Mouse (Mus musculus) large intestine, adult 2 months (tissue): ENCODE data around the gene Myo18b. TPM values are rescaled to one million over a fixed set of nuclear protein-coding genes. Genes with fewer than 3 reads are reported as not detected.

Experiments
- DNase-seq: peaks from one replicate; pipeline ENCODE4 v3.0.0-alpha.2; 2012; ENCODE audit warnings: low read depth, low spot score
- WGBS: fragments of 180-500 bp; shearing (Covaris S2); methylation state at CpG from one replicate; pipeline ENCODE4 v1.1.7; 2018; 5-methylcytosine and 5-hydroxymethylcytosine counted together
- polyA plus RNA-seq: library from polyadenylated mRNA; depleted of rRNA; stranded (reverse); fragments of >200 nt; gene quantifications from 2 replicates; pipeline ENCODE4 v1.2.3, GENCODE M21; 2012; rRNA removed

Gene Myo18b
- polyA plus RNA-seq = 0.74 and 0.97 TPM in 2 replicates

DNA sequence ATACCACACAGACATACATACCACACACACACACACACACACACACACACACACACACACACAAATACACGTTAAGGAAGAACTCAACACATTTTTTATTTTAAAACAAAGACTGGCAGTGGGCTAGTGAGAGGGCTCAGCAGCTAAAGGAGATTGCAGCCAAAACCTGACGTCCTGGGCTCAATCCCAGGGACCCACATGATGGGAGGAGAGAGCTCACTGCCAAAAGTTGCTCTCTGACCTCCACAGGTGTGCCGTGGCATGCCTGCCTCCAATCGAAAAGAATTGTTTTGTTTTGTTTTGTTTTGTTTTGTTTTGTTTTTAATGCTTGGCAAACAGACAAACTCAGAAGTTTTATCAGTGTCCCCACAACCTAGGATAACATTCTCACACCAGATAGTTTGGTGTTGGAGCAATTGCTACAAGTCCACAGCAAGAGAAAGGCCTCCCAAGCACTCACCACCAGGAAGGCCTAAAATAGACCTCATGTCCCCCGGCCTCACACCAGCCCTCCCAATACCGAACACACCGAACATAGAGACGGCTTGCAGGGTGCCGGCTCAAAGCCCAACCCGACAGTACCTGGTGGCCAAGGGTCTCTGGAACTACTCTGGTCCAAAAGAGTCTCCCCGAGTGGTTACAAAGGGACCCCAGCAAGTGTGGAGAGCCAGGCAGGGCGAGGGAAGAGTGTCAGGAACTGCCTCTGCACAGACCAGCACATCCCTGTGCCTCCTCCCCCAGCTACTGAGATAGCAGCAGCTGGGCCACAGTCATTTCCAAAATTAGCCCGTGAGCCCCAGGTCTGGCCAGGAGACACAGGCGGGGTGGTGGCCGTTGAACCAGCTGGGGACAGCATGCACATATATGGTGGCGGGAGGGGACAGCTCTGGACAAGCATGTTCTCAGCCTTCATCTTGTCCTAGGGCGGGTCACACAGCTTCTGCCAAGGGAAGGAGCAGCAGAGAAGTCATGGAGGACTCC lies at the start of gene Myo18b:
Gene Myo18b (minus strand): TSS at position 689 of the 981 bp plus-strand sequence.
- DNase-seq = no peak
- WGBS = 64% methylated on average over 17 of the region's 17 CpGs

DNA sequence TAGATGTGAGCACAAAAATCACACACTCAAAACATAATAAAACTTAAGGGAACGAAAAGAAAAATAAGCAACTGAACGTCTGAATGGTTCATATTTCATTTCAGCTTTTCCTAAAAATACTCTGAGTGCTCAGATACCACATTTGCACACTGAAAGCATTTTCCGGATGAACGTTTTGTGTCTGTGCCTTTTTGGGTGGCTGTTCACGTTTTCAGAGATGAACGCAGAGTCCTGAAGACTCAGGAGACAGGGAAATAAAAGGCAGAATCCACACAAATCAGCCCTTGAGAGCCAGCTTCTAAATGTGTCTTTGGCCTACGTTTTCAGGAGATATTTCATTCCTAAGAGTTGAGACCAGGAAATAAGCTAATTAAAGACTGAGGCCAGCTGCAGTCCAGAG lies 49.8 kb upstream of the Myo18b start:
- 69% methylated on average over 7 of the region's 7 CpGs for WGBS
- DNase-seq = no peak

DNA sequence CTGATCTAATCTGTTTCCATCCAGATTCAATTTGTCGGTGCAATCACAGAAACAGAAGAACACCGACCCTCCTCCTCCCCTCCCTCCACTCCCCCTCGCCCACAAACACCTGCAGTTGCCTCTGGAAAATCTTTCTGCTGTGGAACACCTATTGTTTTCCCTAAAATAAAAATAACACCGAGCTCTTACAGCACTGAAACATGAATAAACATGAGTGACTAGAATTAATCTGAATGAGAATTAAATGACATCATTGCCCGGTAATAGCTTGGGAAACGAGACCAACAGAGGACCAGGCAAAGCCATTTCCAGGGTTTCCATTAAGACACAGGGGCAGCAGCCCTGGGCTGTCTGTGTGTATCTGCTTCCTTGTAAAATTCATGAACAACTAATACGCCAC lies 46.1 kb upstream of the Myo18b start:
- WGBS = 78% methylated on average over 7 of the region's 7 CpGs
- DNase-seq = no peak

DNA sequence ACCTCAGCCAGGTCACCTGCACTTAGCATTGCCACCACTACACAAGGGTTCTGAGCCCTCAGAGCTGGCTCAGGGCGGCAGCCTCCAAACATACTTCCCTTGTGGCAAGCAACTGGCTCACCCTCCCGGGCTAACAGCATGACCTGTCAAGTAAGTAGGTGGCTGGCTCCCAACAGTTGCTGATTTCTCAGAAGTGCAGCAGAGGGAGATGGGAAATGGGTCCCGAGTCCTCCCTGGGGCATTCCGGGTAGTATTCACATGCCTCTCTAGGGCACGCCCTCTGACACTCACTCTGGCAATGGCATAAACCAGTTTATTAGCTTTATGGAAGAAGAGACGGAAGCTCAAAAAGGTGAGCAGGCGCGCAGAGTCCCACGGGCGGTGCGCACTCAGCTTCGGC lies 44.8 kb upstream of the Myo18b start:
- DNase-seq = no peak
- WGBS = 79% methylated on average over 12 of the region's 12 CpGs

DNA sequence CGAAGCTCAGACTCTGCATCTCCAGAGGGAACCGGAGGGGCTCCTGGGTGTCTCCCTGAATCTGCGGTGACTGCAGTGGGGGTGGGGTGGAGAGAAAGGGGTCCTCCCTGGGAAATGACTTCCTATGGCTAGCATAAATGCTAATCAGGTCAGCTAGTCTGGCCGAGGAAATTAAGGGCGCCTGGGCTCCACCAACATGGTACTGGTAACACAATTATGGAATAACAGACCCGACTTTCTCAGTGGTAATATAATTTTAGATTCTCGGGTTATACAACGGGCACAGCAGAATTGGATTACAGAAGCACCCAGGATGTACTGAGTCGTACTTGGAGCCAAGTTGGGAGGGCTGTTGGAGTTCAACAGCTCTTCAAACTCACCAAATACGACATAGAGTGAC lies 40.5 kb upstream of the Myo18b start:
- DNase-seq = no peak
- 83% methylated on average over 10 of the region's 10 CpGs for WGBS

DNA sequence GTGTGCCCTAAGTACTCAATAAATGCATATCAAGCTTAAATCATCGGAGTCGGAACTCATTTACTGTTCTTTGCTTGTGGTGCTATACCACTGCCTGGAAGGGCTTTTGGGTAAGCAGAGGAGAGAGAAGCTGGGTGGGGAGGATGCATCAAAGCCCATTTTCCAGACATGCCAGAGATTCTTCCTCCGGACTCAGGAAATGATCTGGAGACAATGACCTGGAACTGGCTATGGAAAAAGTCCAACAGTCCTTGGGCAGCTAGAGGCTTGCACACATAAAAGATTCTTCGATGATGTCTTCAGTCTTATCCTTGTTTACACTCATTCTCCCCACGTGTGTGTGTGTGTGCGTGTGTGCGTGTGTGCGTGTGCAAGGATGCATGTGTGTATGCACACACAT lies 39.3 kb upstream of the Myo18b start:
- DNase-seq = no peak
- WGBS = 84% methylated on average over 8 of the region's 8 CpGs

DNA sequence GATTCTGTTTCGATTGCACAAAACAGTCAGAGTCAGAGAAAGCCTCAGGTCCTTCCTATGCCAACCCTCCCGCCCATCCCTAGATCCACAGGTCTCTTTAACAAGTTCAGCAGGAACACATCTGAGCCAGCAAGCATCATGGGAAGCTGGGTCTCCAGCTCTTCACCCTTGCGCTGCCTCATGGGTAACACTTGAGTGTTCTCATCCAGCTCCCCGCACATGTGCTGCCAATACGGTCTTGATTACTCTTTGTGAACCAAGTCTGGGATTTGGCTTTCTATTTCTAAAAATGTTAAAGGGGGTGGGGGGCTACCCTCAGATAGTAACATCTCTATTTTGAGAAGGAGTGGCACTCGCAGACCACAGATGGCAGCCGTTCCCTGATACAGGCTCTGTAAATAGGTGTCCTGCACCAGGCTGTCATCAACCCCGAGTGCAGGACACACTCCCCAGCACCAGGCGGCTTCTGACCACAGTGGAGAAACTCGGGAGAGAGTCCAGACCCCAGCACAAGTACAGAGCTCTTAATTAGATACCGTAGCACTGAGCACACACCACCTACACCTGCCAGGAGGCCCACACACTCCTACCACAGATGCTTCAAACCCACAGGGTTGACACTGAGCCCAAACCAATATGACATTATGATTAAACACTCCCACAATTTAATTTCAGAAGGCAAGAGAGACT lies 36.9 kb upstream of the Myo18b start:
- WGBS = 80% methylated on average over 11 of the region's 11 CpGs

DNA sequence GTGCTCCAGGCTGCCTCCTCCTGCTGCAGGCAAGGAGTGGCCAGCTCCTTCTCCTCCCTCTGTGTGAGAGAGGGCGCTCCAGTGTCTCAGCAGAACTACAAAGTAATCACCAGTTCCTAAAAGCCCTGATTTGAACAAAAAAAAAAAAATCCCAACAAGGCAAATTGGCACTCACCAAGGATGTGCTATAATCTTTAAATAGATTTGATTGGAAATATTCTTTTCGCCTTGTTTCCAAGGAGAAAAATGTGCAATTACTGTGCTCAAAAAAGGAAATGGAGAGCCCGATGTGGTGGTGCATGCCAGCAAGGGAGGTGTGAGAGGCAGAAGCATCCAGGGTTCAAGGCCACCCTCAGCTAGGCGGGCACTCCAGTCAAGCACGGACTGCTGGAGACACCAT lies 35.7 kb upstream of the Myo18b start:
- WGBS = 66% methylated on average over 5 of the region's 5 CpGs

More for the DNA sequence above, 36.9 kb upstream of the Myo18b start:
- no peak for DNase-seq

DNA sequence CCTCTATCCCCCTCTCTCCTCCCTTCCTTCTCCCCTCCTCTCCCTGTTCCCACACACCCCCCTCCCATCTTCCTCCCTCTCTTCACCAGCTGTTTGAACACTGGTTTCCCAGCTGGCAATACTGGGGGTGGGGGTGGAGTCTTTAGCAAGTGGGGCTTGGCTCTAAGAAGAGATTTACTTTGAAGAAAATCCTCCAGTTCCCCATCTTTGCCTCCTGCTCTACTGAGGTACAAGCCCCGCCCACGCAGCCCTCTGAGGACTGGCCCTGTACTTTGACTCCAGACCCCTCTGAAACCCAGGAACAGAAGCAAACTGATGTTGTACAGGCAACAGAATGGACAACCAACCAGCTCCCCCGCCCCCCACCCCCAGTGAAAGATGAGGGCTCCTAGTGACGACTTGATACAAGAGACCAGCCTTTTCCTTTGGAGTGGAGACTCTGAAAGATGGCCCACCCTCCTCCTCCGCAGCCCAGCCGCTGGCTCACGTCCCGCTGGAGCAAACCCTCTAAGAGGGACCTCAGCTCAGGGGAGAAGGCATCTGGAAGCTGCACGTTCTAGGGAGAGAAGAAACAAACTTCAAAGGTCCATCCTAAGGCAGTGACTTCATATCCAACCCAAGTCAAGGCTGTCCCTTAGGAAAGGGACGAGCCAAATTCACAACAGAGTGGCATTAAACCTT lies 32.2 kb upstream of the Myo18b start:
- WGBS = 58% methylated on average over 10 of the region's 10 CpGs
- DNase-seq = no peak

More for the DNA sequence above, 35.7 kb upstream of the Myo18b start:
- no peak for DNase-seq

DNA sequence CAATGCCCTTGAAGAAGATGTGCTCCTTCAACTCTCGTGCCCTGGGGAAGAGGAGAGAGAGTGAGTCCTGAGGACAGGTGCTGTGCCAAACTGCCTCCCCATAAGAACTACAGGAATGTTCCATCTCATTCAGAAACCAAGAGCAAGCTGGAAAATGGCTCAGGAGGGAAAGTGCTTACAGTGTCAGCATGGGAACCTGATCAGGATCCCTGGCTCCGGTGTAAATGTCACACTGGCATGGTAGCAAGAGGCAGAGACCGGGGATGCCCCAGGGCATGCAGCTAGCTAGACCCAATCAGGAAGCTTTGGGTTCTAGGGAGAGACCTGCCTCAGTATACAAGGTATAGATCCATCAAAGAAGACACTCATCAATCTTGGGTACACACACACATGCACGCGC lies 29.3 kb upstream of the Myo18b start:
- WGBS = 95% methylated on average over 5 of the region's 5 CpGs
- no peak for DNase-seq

DNA sequence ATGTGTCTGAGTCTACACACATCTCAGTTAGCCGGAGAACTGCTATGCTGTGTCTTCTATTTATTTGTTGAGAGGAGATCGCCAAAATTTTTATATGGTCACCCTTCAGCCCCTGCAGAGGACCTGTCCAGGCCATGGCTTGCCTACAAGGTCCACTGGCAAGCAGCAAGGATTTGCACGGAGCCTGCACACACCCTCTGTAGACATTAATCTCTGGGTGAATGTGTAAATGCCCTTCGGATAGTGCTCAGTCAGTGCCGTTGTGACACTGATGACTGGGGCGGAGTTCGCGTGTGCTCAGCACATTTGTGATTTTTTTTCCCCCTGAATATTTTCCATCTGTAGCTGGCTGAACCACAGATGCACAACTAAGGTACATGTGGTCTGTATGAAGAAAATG lies 28.6 kb upstream of the Myo18b start:
- 71% methylated on average over 8 of the region's 8 CpGs for WGBS
- DNase-seq = no peak

DNA sequence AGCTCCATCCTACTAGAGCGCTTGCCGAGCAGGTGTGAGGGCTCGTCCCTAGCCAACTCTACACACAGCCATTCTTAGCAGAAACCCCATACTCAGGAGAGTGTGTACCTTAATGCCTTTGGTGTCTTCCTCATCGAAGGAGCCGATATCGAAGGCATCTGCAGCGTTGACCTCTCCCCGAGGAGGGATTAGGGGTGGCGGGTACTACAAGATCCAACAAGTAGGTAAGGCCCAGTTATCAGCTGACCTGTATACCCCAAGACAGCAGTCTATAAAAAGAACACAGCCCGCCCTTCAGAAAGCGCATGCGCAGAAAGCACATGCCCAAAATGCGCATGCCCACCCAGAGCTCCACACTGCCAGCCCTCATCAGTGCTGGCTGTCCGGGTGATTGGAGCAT lies 27.7 kb upstream of the Myo18b start:
- DNase-seq = no peak
- 95% methylated on average over 14 of the region's 14 CpGs for WGBS

DNA sequence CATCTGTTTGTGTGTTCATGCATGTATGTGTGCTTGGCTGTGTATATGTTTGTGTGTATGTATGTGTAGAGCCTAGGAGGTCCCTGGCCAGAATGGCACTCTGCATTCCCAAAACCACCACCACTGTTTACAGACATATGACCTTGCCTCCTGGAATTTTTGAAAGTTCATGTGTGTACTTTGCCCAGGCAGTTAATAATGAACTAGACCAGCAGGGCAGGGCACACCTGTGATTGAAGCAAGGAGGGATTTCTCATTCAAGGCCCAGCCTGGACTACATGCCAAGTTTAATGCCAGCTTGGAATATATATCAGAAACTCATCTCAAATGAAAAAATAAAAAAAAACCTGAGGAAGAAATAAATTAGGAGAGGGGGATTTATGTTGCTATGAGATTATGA lies 25.8 kb upstream of the Myo18b start:
- DNase-seq = peak; percentile 1

DNA sequence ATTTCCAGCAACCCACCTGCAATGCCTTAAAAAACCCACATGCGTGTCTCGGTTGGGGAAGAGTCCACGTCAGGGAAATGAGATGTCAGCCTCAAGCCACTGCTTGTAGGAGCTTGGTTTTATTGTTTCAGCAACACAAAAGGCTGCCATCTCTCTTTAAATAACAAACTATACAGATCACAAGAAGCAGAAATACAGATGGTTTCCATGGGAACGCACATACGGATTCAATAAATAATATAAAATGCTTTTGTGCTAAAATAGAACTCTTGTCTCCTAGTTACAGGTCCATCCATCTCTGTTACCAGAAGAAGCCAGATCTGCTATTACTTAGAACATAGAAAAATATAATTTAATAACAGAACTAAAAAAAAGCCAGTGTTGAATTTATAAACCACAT lies 14.2 kb upstream of the Myo18b start:
- no peak for DNase-seq
- 92% methylated on average over 5 of the region's 5 CpGs for WGBS

DNA sequence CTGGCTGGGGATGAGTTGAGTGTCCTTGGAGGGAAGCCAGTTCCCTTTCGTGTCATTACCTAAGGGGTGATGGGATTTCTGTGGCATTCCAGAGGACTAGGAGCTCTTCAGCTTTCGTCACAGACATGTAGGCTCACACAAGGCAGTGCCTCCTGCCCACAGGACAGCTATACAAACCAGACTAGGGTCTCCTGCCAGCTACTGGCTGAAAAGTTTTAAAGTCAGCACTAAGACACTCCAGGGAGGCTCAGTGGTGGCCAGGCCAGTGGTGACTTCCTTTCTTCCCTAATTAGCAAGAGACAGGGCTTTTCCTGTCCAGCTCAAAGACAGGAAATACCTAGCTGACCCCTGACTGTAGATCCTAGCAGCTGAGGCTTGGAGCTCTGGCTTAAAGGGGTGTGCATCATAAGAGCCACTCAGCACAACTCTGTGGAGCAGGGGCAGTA lies 12.0 kb upstream of the Myo18b start:
- 37% methylated on average over 2 of the region's 2 CpGs for WGBS
- no peak for DNase-seq

DNA sequence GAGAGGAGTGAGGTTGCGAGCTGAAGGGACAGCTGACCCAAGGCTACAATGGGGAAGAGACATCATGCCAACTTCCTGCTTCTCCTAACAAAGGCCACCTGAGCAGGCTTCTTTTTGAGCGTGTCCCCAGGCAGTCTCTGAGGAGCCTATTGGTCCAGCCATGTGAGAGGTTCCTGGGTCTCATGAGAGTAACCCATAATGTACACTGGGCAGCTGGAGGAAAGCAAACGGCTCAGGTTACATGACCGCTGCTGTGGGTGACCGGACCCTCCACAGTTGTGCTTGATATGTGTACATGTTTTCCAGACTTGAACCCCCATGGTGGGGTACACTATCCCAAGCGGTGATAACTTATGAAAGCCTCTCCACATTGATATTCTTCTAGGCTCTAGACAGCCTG lies 11.3 kb upstream of the Myo18b start:
- DNase-seq = no peak
- 61% methylated on average over 6 of the region's 6 CpGs for WGBS

DNA sequence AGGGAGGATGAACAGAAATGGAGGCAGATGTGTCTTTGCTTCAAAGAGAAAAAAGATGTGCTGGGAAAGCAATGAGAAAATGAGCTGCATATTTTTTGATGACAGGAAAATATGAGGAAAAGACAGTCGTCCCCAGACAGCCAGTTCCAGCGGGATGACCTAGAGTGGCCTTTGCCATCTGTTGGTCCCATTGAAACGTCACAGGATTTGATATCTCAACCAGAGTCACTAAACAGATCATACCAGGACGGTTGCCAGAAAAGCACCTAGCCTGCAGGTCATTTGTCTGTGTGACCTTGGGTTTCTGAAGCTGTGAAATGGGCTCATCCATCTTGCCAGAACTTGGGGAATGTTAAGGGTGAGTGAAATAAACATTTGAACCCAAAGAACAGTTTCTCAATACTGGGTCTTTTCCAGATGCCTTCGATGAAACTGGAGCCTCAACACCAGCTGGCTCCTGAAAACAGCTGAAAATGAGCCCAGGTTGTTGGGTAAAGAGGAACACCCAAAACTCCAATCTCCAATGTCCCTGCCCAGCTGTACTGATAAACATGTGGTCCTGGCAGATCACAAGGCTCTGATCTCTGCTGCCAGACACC lies 2.6 kb downstream of the Myo18b start:
- no peak for DNase-seq

DNA sequence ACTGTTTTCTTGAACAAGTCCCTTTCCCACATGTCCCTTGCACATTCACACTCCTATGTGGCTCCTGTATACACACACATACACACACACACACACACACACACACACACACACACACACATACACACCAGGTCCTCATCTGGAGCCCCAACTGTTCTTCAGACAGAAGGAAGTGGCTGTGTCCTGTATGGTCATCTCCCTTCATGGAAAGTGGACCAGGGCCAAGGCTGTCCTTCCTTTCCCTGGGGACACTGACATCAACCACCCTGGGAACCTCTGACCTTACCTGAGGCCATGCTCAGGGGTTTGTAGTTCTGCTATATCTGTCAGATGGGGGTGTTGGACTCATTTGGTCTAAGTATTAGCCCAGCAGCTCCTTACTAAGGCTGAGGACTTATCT lies 3.8 kb downstream of the Myo18b start:
- no peak for DNase-seq

More for the DNA sequence above, 2.6 kb downstream of the Myo18b start:
- WGBS = 68% methylated on average over 5 of the region's 5 CpGs

DNA sequence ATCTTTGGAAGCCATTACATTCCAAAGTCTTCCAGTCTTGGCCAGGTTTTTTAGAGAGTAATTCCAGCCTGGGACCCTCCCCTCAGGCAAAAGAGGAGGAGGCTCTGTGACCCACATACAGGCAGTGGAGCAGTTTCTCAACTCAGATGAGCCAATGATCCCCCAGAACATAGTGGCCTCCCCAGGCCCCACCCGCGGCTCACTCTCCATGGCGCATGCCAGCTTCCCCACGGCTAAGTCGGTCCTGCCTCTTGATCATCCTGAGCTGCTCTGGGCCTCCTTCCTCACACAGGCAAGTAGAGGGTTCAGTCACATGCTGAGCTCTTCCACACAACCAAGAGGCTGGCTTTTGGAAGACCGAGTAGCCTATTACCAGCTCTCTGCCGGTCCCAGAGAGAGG lies 7.5 kb downstream of the Myo18b start:
- WGBS = 59% methylated on average over 7 of the region's 7 CpGs
- DNase-seq = no peak
